Mouse (Mus musculus): ENCODE data around the gene Foxa2.

DNA sequence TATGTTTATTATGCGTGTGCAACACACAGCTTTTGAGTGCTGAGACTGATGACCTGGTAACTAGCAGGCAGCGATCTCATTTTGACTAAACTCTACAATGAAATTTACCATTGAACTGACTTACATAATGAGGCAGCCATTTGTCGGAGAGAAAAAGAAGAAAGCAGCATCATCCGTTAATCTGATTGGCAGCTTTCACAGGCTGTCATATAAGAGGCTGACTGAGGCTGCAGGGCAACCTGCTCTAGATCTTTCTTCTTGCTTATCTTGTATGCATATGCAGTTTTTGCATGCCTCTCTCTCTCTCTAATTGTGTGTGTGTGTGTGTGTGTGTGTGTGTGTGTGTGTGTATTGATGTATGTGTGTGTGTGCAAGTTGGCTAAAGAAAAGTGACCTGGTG is 38.4 kb upstream of the Foxa2 start:
- TF ChIP-seq CTCF (IDR thresholded peaks at IDR 0.05; ENCODE audit: borderline replicate concordance, control insufficient read depth, extremely low read depth, insufficient read depth, low read length, poor library complexity), result no peak
- no peak for TF ChIP-seq POLR2A (IDR thresholded peaks at IDR 0.05; ENCODE audit: control insufficient read depth, extremely low read depth, insufficient read depth, low read length, poor library complexity)

Measured in thymus, adult 2 months (tissue).